Comparison of ENCODE assay signal across 21 mouse cellular contexts in genomic region chr5:34980099-34980498, GRCm38 (mm10). TPM values are rescaled to one million over a fixed set of nuclear protein-coding genes. Genes with fewer than 3 reads are reported as not detected.
A peak's percentile ranks its signal among the peaks of the same experiment; 100 is the strongest.
DNase-seq lines count a peak whose midpoint lies in the region; ATAC-seq and TF ChIP-seq lines count a peak whose summit lies in the region.
"Had no signal": no experiment of that assay in that cellular context is flagged by ENCODE, and none has a peak within 500 bp of the region (broad histone marks: within the 10 kb centered on the region; RNA-seq: fewer than 3 reads in every experiment).

No protein-coding gene starts in this region.

- H3K36me3 ChIP-seq in heart, embryonic 10.5 days = peaks cover 71% of the 10 kb centered on the region
- peaks cover 52% of the 10 kb centered on the region for H3K36me3 ChIP-seq in lung, embryonic 14.5 days (ENCODE audit: insufficient read depth)
- H3K36me3 ChIP-seq in liver, embryonic 14.5 days (replicated peaks; ENCODE audit: control insufficient read depth, insufficient read depth, low read depth) = peaks cover 20% of the 10 kb centered on the region
- no peaks in the 10 kb centered on the region; the same call in 1 of the 2 replicates for H3K36me3 ChIP-seq in stomach, postnatal 0 days (ENCODE audit: control insufficient read depth, insufficient read depth, low read length)
- peaks cover 79% of the 10 kb centered on the region for H3K36me3 ChIP-seq in forebrain, embryonic 13.5 days (ENCODE audit: poor library complexity, severe bottlenecking)

- no peaks in the 10 kb centered on the region for H3K27me3 ChIP-seq in heart, embryonic 10.5 days (ENCODE audit: insufficient read depth, poor library complexity, severe bottlenecking)
- no peaks in the 10 kb centered on the region for H3K27me3 ChIP-seq in lung, embryonic 14.5 days (ENCODE audit: insufficient read depth, low read length)
- no peaks in the 10 kb centered on the region for H3K27me3 ChIP-seq in liver, embryonic 14.5 days (ENCODE audit: control insufficient read depth, insufficient read depth, low read length)
- H3K27me3 ChIP-seq in stomach, postnatal 0 days (ENCODE audit: control insufficient read depth, insufficient read depth, low read length) = no peaks in the 10 kb centered on the region
- no peaks in the 10 kb centered on the region for H3K27me3 ChIP-seq in forebrain, embryonic 13.5 days
- H3K27me3 ChIP-seq: embryonic facial prominence, embryonic 13.5 days; limb, embryonic 12.5 days; lung, embryonic 15.5 days; midbrain, embryonic 15.5 days had no signal

- H3K9ac ChIP-seq in lung, embryonic 14.5 days = no peak overlapping the region
- H3K9ac ChIP-seq in liver, embryonic 14.5 days (replicated peaks) = peak overlapping the region; percentile 31; the same call in 1 of the 2 replicates
- H3K9ac ChIP-seq in stomach, postnatal 0 days (ENCODE audit: low read length) = no peak overlapping the region
- no peak overlapping the region for H3K9ac ChIP-seq in forebrain, embryonic 13.5 days
- H3K9ac ChIP-seq: embryonic facial prominence, embryonic 13.5 days; hindbrain, embryonic 14.5 days; limb, embryonic 12.5 days; lung, embryonic 15.5 days; midbrain, embryonic 15.5 days had no signal

- H3K4me2 ChIP-seq in lung, embryonic 14.5 days = no peak overlapping the region
- H3K4me2 ChIP-seq in liver, embryonic 14.5 days (ENCODE audit: low read depth) = peak overlapping the region; percentile 38
- H3K4me2 ChIP-seq in stomach, postnatal 0 days (replicated peaks; ENCODE audit: low read depth) = no peak overlapping the region
- H3K4me2 ChIP-seq in forebrain, embryonic 13.5 days = no peak overlapping the region
- H3K4me2 ChIP-seq: embryonic facial prominence, embryonic 13.5 days; hindbrain, embryonic 14.5 days; limb, embryonic 12.5 days; lung, embryonic 15.5 days; midbrain, embryonic 15.5 days had no signal

- H3K4me3 ChIP-seq in heart, embryonic 10.5 days = no peak overlapping the region
- H3K4me3 ChIP-seq in lung, embryonic 14.5 days (ENCODE audit: low read depth, low read length) = no peak overlapping the region
- no peak overlapping the region for H3K4me3 ChIP-seq in liver, embryonic 14.5 days (ENCODE audit: insufficient read depth in 1 of 2, low read depth in 2 of 2, low read length in 2 of 2)
- H3K4me3 ChIP-seq in stomach, postnatal 0 days (ENCODE audit: low read depth, low read length) = no peak overlapping the region
- no peak overlapping the region for H3K4me3 ChIP-seq in forebrain, embryonic 13.5 days
- H3K4me3 ChIP-seq: embryonic facial prominence, embryonic 13.5 days; limb, embryonic 12.5 days; lung, embryonic 15.5 days; midbrain, embryonic 15.5 days; myocyte had no signal

- no peaks in the 10 kb centered on the region for H3K9me3 ChIP-seq in heart, embryonic 10.5 days
- no peaks in the 10 kb centered on the region for H3K9me3 ChIP-seq in lung, embryonic 14.5 days (ENCODE audit: low read depth, low read length)
- no peaks in the 10 kb centered on the region for H3K9me3 ChIP-seq in liver, embryonic 14.5 days (ENCODE audit: control insufficient read depth, low read length)
- no peaks in the 10 kb centered on the region for H3K9me3 ChIP-seq in stomach, postnatal 0 days (ENCODE audit: control insufficient read depth, low read length)
- no peaks in the 10 kb centered on the region for H3K9me3 ChIP-seq in forebrain, embryonic 13.5 days (replicated peaks)
- H3K9me3 ChIP-seq: embryonic facial prominence, embryonic 13.5 days; limb, embryonic 12.5 days; lung, embryonic 15.5 days; midbrain, embryonic 15.5 days had no signal

- peak overlapping the region; percentile 79 for H3K27ac ChIP-seq in heart, embryonic 10.5 days
- H3K27ac ChIP-seq in lung, embryonic 14.5 days (ENCODE audit: low read depth) = no peak overlapping the region; the same call in 1 of the 2 replicates
- no peak overlapping the region for H3K27ac ChIP-seq in liver, embryonic 14.5 days
- H3K27ac ChIP-seq in stomach, postnatal 0 days (replicated peaks) = no peak overlapping the region
- no peak overlapping the region for H3K27ac ChIP-seq in forebrain, embryonic 13.5 days
- H3K27ac ChIP-seq: embryonic facial prominence, embryonic 13.5 days; hindbrain, embryonic 14.5 days; limb, embryonic 12.5 days; lung, embryonic 15.5 days; midbrain, embryonic 15.5 days had no signal

- no peak for TF ChIP-seq EP300 in liver, embryonic 14.5 days (IDR thresholded peaks at IDR 0.05; ENCODE audit: low read depth)
- no peak for TF ChIP-seq EP300 in stomach, postnatal 0 days (optimal IDR thresholded peaks at IDR 0.05)

- no peak for ATAC-seq in lung, embryonic 14.5 days (ENCODE audit: insufficient read depth)
- no peak for ATAC-seq in liver, embryonic 14.5 days (ENCODE audit: insufficient read depth)
- ATAC-seq in stomach, postnatal 0 days (ENCODE audit: low FRiP score, low TSS enrichment) = peak; percentile 51
- no peak for ATAC-seq in forebrain, embryonic 13.5 days
- ATAC-seq: activated CD4-positive, CD25-positive, alpha-beta regulatory T cell, adult 4 months; CD4-positive, CD25-positive, alpha-beta regulatory T cell, adult 4 months; midbrain, embryonic 15.5 days had no signal

- no peak for DNase-seq in heart, embryonic 10.5 days (ENCODE audit: low spot score)
- DNase-seq in heart, postnatal 36 days = no peak
- DNase-seq in lung, embryonic 14.5 days = peak; percentile 51
- DNase-seq in lung, postnatal 10 days = no peak
- DNase-seq in liver, embryonic 14.5 days (ENCODE audit: low read depth in 3 of 3, low spot score in 3 of 3) = no peak
- DNase-seq in stomach, postnatal 0 days (ENCODE audit: low spot score) = no peak
- DNase-seq in spleen, postnatal 10 days (ENCODE audit: low spot score in 2 of 2) = no peak
- DNase-seq: adrenal gland, postnatal 25 days; cerebellum, adult 11 months; cerebellum, postnatal 14 days; gastrocnemius, postnatal 10 days; thymus, adult 2 months had no signal

- H3K4me1 ChIP-seq in heart, embryonic 10.5 days = peaks cover 62% of the 10 kb centered on the region
- H3K4me1 ChIP-seq in lung, embryonic 14.5 days (ENCODE audit: insufficient read depth) = no peaks in the 10 kb centered on the region
- H3K4me1 ChIP-seq in liver, embryonic 14.5 days (replicated peaks; ENCODE audit: control insufficient read depth in 2 of 2, insufficient read depth in 2 of 2, low read length in 1 of 2) = peaks cover 35 to 71% of the 10 kb centered on the region in 2 experiments
- H3K4me1 ChIP-seq in stomach, postnatal 0 days (replicated peaks; ENCODE audit: control insufficient read depth, insufficient read depth) = no peaks in the 10 kb centered on the region
- 0 out of 2 replicates have a peak, but pooled peaks cover 13% of the 10 kb centered on the region for H3K4me1 ChIP-seq in forebrain, embryonic 13.5 days

- TF ChIP-seq CTCF in lung, embryonic 14.5 days (IDR thresholded peaks at IDR 0.05; ENCODE audit: low read depth) = no peak
- no peak for TF ChIP-seq CTCF in liver, embryonic 14.5 days (IDR thresholded peaks at IDR 0.05; ENCODE audit: low read depth)
- TF ChIP-seq CTCF in stomach, postnatal 0 days (IDR thresholded peaks at IDR 0.05; ENCODE audit: low read depth) = no peak

- intact Hi-C loops in heart, postnatal 36 days (cut with DNase I) = no loop called here

- WGBS in heart, embryonic 10.5 days = 27% methylated on average over 6 of the region's 6 CpGs
- 31% methylated on average over 6 of the region's 6 CpGs for WGBS in lung, embryonic 14.5 days
- WGBS in liver, embryonic 14.5 days (ENCODE audit: insufficient replicate concordance) = 31% methylated on average over 6 of the region's 6 CpGs
- WGBS in stomach, postnatal 0 days = 44% methylated on average over 6 of the region's 6 CpGs
- WGBS in forebrain, embryonic 13.5 days = 79% methylated on average over 6 of the region's 6 CpGs

RNA-seq across cellular contexts. Expression of gene Rgs12, which starts 30.9 kb away (rescaled TPM):
- 32.8 and 35.3 TPM in 2 replicates for polyA plus RNA-seq in heart, embryonic 10.5 days (2016; fragmentation: Nextera tagmentation; extraction: Ambion mirVana)
- total RNA-seq in heart, postnatal 36 days (2021) = 10 to 100 TPM; 15.6 to 16.2 TPM
- 26.6 and 31.4 TPM in 2 replicates for polyA plus RNA-seq in lung, embryonic 14.5 days (2014; fragmentation: Nextera tagmentation; extraction: Ambion mirVana)
- 18.7 and 21.7 TPM in 2 replicates for polyA plus RNA-seq in liver, embryonic 14.5 days (2012; rRNA removed)
- polyA plus RNA-seq in liver, embryonic 14.5 days (2014; fragmentation: Nextera tagmentation; extraction: Ambion mirVana) = 17.1 and 20.4 TPM in 2 replicates
- polyA plus RNA-seq in stomach, postnatal 0 days (2015; fragmentation: Nextera tagmentation; extraction: Ambion mirVana) = 12.7 and 14.2 TPM in 2 replicates
- polyA plus RNA-seq in forebrain, embryonic 13.5 days (2015; fragmentation: Nextera tagmentation; extraction: Ambion mirVana) = 64.7 and 71.2 TPM in 2 replicates
